Comparison of ENCODE assay signal across 12 mouse cellular contexts in the genomic region with DNA sequence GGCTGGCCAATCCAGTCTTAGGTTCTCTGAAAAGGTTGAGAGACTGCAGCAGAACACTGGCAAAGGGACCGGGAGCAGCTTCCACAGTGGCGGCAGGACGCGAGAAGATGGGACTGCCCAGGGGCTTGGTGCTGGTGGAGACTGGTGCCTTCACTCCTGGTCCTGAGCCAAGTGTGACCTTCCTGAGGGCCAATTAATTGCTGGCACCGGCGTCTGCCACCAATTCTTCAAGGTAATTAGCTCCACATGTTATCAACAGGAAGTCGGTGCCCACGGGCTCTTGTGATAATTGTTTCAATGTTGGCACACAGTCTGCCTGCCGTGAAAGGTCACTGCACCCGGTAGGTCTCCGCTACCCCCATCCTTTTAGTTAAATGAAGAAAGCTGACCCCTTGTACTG. TPM values are rescaled to one million over a fixed set of nuclear protein-coding genes. Genes with fewer than 3 reads are reported as not detected.
DNase-seq lines count a peak whose midpoint lies in the region; ATAC-seq lines count a peak whose summit lies in the region.
"Had no signal": no experiment of that assay in that cellular context is flagged by ENCODE, and none has a peak within 500 bp of the region (broad histone marks: within the 10 kb centered on the region; RNA-seq: fewer than 3 reads in every experiment).

No protein-coding gene starts in this region.

- H3K4me2 ChIP-seq in forebrain, embryonic 15.5 days (replicated peaks): no peak overlapping the region
- no peak overlapping the region for H3K4me2 ChIP-seq in embryonic facial prominence, embryonic 11.5 days (ENCODE audit: low read depth, low read length)
- no peak overlapping the region for H3K4me2 ChIP-seq in liver, embryonic 12.5 days
- H3K4me2 ChIP-seq: lung, embryonic 15.5 days had no signal

- DNase-seq in forebrain, embryonic 10.5 days (ENCODE audit: extremely low spot score, low spot score): no peak
- DNase-seq in ovary, postnatal 36 days (ENCODE audit: low spot score): peak; percentile 7
- DNase-seq in ovary, adult 18-20 months (ENCODE audit: low spot score): no peak
- DNase-seq in embryonic facial prominence, embryonic 11.5 days (ENCODE audit: low spot score): peak; percentile 35
- DNase-seq in retina, postnatal 7 days (ENCODE audit: low read depth, low spot score): peak; percentile 20
- DNase-seq in layer of hippocampus, postnatal 25 days (ENCODE audit: extremely low spot score in 1 of 2, low spot score in 1 of 2): no peak
- DNase-seq: layer of hippocampus, postnatal 36 days; thymus, adult 2 months had no signal

- H3K36me3 ChIP-seq in forebrain, embryonic 15.5 days: no peaks in the 10 kb centered on the region
- H3K36me3 ChIP-seq in forebrain, embryonic 10.5 days (replicated peaks): no peaks in the 10 kb centered on the region
- H3K36me3 ChIP-seq in embryonic facial prominence, embryonic 11.5 days (replicated peaks; ENCODE audit: control insufficient read depth, insufficient read depth, low read depth, low read length): no peaks in the 10 kb centered on the region
- H3K36me3 ChIP-seq in liver, embryonic 12.5 days: no peaks in the 10 kb centered on the region
- H3K36me3 ChIP-seq: lung, embryonic 15.5 days had no signal

- no peaks in the 10 kb centered on the region for H3K9me3 ChIP-seq in forebrain, embryonic 15.5 days
- no peaks in the 10 kb centered on the region for H3K9me3 ChIP-seq in forebrain, embryonic 10.5 days
- H3K9me3 ChIP-seq in embryonic facial prominence, embryonic 11.5 days (replicated peaks; ENCODE audit: control insufficient read depth, low read length): no peaks in the 10 kb centered on the region
- no peaks in the 10 kb centered on the region for H3K9me3 ChIP-seq in liver, embryonic 12.5 days (replicated peaks)
- H3K9me3 ChIP-seq: lung, embryonic 15.5 days had no signal

- WGBS in forebrain, embryonic 15.5 days: 24% methylated on average over 11 of the region's 11 CpGs
- WGBS in forebrain, embryonic 10.5 days: 75% methylated on average over 11 of the region's 11 CpGs
- 29% methylated on average over 11 of the region's 11 CpGs for WGBS in embryonic facial prominence, embryonic 11.5 days
- WGBS in liver, embryonic 12.5 days (ENCODE audit: insufficient replicate concordance): 71% methylated on average over 11 of the region's 11 CpGs

- no peaks in the 10 kb centered on the region for H3K27me3 ChIP-seq in forebrain, embryonic 15.5 days
- no peaks in the 10 kb centered on the region for H3K27me3 ChIP-seq in forebrain, embryonic 10.5 days (ENCODE audit: poor library complexity, severe bottlenecking)
- H3K27me3 ChIP-seq in embryonic facial prominence, embryonic 11.5 days (ENCODE audit: control insufficient read depth, insufficient read depth, low read length): no peaks in the 10 kb centered on the region
- H3K27me3 ChIP-seq in liver, embryonic 12.5 days (replicated peaks): no peaks in the 10 kb centered on the region
- H3K27me3 ChIP-seq: lung, embryonic 15.5 days had no signal

- ATAC-seq in forebrain, embryonic 15.5 days (replicated peaks): peak; percentile 55; the same call in 1 of the 2 replicates
- ATAC-seq in embryonic facial prominence, embryonic 11.5 days (replicated peaks; ENCODE audit: insufficient number of reproducible peaks, low FRiP score, low TSS enrichment, low read depth): no peak
- no peak for ATAC-seq in liver, embryonic 12.5 days

- H3K27ac ChIP-seq in forebrain, embryonic 15.5 days (replicated peaks): no peak overlapping the region
- H3K27ac ChIP-seq in forebrain, embryonic 10.5 days: no peak overlapping the region
- H3K27ac ChIP-seq in embryonic facial prominence, embryonic 11.5 days (replicated peaks; ENCODE audit: low read depth, low read length): no peak overlapping the region
- no peak overlapping the region for H3K27ac ChIP-seq in liver, embryonic 12.5 days
- H3K27ac ChIP-seq: lung, embryonic 15.5 days had no signal

- peaks cover 5% of the 10 kb centered on the region; the same call in 1 of the 2 replicates for H3K4me1 ChIP-seq in forebrain, embryonic 15.5 days
- H3K4me1 ChIP-seq in forebrain, embryonic 10.5 days: peaks cover 12% of the 10 kb centered on the region
- no peaks in the 10 kb centered on the region for H3K4me1 ChIP-seq in embryonic facial prominence, embryonic 11.5 days (ENCODE audit: control insufficient read depth, insufficient read depth, low read length)
- no peaks in the 10 kb centered on the region for H3K4me1 ChIP-seq in liver, embryonic 12.5 days
- H3K4me1 ChIP-seq: lung, embryonic 15.5 days had no signal

- no peak overlapping the region for H3K9ac ChIP-seq in forebrain, embryonic 15.5 days (replicated peaks)
- H3K9ac ChIP-seq in embryonic facial prominence, embryonic 11.5 days (replicated peaks; ENCODE audit: low read length): no peak overlapping the region
- no peak overlapping the region for H3K9ac ChIP-seq in liver, embryonic 12.5 days
- H3K9ac ChIP-seq: lung, embryonic 15.5 days had no signal

- H3K4me3 ChIP-seq in forebrain, embryonic 15.5 days: no peak overlapping the region
- no peak overlapping the region for H3K4me3 ChIP-seq in forebrain, embryonic 10.5 days
- no peak overlapping the region for H3K4me3 ChIP-seq in embryonic facial prominence, embryonic 11.5 days (ENCODE audit: low read depth, low read length)
- no peak overlapping the region for H3K4me3 ChIP-seq in liver, embryonic 12.5 days
- H3K4me3 ChIP-seq: lung, embryonic 15.5 days had no signal

RNA-seq across cellular contexts. Expression of a gene that starts 37.1 kb away (rescaled TPM):
- polyA plus RNA-seq in forebrain, embryonic 15.5 days (2015; fragmentation: Nextera tagmentation; extraction: Ambion mirVana): 35.9 and 36.7 TPM in 2 replicates
- polyA plus RNA-seq in forebrain, embryonic 10.5 days (2016; fragmentation: Nextera tagmentation; extraction: Ambion mirVana): 1.1 and 1.2 TPM in 2 replicates
- polyA plus RNA-seq in embryonic facial prominence, embryonic 11.5 days (2014; fragmentation: Nextera tagmentation; extraction: Ambion mirVana): 7.6 and 8.5 TPM in 2 replicates
- total RNA-seq in layer of hippocampus, postnatal 25 days (2021): 100 to 1,000 TPM; 184 to 193 TPM
- polyA plus RNA-seq in liver, embryonic 12.5 days (2016; fragmentation: Nextera tagmentation; extraction: Ambion mirVana): 0.27 and 0.43 TPM in 2 replicates
- total RNA-seq: granulocyte monocyte progenitor cell, adult 5-6 weeks had no signal

Comparison
In these comparisons a context has a peak if more than half of its experiments do, and no peak if none do; other contexts are left out.
1. DNase-seq: peak in ovary, postnatal 36 days (single experiment), embryonic facial prominence, embryonic 11.5 days (single experiment) and retina, postnatal 7 days (single experiment); none in forebrain, embryonic 10.5 days (single experiment), ovary, adult 18-20 months (single experiment) and layer of hippocampus, postnatal 25 days (0 of 2).